Mouse (Mus musculus): ENCODE data around the gene Abraxas2.

- TF ChIP-seq POLR2A (IDR thresholded peaks at IDR 0.05; ENCODE audit: borderline replicate concordance, control insufficient read depth, low read depth, low read length) (no peak), CTCF (IDR thresholded peaks at IDR 0.05; ENCODE audit: control insufficient read depth, insufficient read depth, low read length) (no peak)
These were observed 5.1 kb upstream of the Abraxas2 start for GRCm38 (mm10) chr7:132853946-132854345.

Measured in bone marrow, adult 2 months (tissue).